Mouse (Mus musculus) splenic B cell, adult 2 months (primary cell): ENCODE measurements around the gene C1qb.

Experiments
- DNase-seq: peaks from one replicate; pipeline ENCODE4 v3.0.0-alpha.2; 2011; ENCODE audit warnings: low read depth, low spot score
- H3K27me3 ChIP-seq: 2 replicates; pipeline ENCODE4 v1.6.1; 2012; ENCODE audit warnings: mild to moderate bottlenecking, low read length, moderate library complexity, mixed read lengths; ENCODE audit not compliant: control insufficient read depth, poor library complexity, insufficient read depth, severe bottlenecking
- H3K36me3 ChIP-seq: 2 replicates; pipeline ENCODE4 v1.6.1; 2012; ENCODE audit warnings: mild to moderate bottlenecking, low read length, moderate library complexity, mixed read lengths; ENCODE audit not compliant: control insufficient read depth, poor library complexity, insufficient read depth, severe bottlenecking

Gene C1qb

DNA sequence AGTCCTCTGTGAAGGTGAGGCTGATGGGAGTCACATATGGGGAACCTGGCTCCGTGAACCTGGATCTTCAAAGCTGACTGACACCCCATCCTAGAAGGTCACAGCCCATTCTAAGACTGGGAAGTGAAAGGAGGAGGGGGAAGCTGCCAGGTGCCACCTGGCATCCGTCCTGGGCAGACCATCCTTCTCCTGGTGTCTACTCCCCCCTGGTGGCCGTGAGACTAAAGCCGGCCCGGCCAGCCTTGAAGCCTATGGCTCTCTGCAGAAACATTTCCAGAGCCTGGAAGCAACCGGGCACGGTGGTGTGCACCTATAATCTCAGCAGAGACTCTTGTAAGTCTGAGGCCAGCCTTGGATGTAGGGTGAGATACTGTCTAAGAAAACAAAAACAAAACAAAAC is 9.0 kb downstream of the C1qb start:
- H3K27me3 ChIP-seq = no peaks in the 10 kb centered on the region
- peak; percentile 10 for DNase-seq
- no peaks in the 10 kb centered on the region for H3K36me3 ChIP-seq

DNA sequence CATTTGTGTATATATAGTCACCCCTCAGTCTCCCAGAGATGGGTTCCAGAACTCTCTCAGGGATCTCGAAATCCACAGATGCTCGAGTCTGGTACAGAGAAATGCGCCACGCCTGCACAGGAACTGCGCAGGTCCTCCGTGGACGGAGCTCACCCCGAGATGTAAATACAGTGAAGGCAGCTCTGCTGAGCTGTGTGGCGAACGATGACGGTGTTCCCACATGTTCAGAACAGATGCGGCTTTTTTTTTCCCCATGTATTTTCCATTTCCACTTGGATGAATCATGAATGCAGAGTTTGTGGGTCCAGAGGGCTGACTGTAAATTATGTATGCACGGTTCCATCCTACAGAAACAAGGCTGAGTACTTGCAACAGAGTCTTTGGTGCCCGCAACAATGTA is 11.0 kb downstream of the C1qb start:
- DNase-seq = no peak
- no peaks in the 10 kb centered on the region for H3K36me3 ChIP-seq
- H3K27me3 ChIP-seq = no peaks in the 10 kb centered on the region

DNA sequence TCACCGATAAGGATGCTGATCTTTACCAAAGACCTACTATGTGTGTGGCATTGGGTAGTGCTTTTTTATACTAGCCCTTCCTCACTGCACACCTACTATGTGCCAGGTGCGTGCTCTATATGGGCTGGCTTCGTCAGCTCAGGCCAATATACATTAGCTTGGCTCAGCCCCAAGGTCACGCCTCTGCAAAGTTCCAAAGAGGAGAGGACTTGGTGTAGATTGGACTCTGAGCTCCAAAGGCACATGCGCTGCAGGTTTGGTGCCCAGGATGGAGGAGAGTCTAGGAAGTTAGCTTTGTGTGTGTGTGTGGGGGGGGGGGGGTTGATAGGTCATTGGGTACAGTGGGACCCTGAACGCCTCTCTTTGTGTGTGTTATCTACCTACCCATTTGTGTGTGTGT is 17.6 kb downstream of the C1qb start:
- no peaks in the 10 kb centered on the region for H3K36me3 ChIP-seq
- DNase-seq = no peak
- H3K27me3 ChIP-seq = no peaks in the 10 kb centered on the region

DNA sequence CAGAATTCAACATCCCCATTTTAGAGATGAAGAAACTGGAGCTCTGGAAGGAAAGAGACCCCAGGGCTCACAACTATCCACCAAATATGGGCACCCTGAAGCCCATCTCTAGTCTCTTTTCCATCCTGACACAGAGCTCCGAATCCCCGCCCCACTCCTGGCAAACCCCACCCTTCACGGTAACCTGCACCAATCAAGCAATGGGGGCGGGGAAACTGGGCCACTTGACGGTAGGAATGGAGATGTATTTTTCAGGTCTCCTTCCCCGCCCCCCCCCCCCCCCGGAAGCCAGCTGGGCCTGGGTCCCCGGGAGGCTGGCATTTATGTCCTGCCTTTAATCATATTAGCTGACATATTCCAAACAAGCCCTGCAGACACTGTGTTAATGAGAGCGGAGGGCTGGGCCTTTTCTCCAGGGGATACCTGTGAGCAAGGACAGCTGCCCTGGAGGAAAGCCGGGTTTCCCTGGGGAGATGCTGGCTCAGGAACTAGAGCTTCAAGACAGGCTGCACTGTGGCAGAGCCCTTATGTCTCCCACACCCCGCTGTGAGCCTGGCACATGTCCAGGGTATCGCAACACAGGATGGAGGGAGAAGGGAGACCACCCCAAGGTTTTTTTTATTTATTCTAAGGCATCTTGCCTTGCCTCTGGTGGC is 18.2 kb downstream of the C1qb start:
- no peak for DNase-seq
- Histone ChIP-seq H3K36me3 (no peaks in the 10 kb centered on the region), H3K27me3 (no peaks in the 10 kb centered on the region)

GRCm38 (mm10) chr4:136865531-136865930 is 20.5 kb downstream of the C1qb start:
- DNase-seq = no peak
- Histone ChIP-seq H3K27me3 (no peaks in the 10 kb centered on the region), H3K36me3 (no peaks in the 10 kb centered on the region)

DNA sequence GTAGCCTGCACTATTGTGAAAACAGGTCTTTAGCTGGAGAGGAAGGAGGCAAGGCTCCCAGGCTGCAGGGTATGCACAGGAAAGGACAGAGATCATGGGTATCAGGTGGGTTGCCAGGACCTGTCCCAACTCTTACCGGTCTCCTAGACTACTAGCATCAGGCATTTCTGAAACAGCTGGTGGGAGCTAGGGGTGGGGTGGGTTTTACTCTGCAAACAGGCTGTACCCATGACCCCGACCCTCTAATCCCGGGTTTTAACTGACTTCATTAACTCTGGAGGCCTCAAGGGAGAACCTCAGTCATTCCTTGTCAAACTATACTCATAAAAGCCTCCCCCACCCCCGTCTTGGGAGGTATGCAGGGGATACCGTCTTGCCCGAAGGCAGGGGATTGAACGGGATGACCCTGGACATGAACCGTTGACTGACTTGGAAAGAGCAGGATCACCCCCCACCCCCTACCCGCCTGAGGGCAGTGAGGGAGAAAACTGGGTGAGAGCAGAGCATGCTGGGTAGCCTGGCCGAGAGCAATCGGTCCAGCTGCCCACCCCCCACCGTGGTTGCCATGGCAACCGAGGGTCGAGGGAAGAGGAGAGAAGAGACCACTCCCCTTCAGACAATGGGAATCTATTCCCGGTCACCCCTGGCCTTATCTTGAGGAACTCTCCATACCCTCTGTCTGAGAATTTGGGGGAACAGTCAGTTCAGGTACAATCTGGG is 21.1 kb downstream of the C1qb start:
- no peak for DNase-seq
- Histone ChIP-seq H3K27me3 (no peaks in the 10 kb centered on the region), H3K36me3 (no peaks in the 10 kb centered on the region)

DNA sequence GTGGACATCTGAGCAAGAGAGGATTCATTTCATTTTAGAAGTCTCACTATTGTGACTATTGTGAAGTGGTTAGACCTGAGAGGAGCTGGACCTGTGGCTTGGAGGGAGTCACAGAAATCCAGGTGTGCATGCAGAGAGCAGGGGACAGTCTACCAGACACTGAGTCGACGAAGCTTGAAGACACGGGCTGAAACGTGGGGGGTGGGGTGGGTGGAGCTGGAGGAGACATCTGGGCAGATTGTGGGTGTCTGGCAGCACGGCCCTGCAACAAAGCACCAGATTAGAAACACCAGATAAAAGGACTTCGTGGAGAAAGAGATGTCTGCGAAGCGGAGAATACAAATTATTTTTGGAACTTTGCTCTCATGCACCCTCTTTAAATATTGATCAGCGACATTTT is 22.5 kb downstream of the C1qb start:
- no peaks in the 10 kb centered on the region for H3K36me3 ChIP-seq
- no peak for DNase-seq
- H3K27me3 ChIP-seq = no peaks in the 10 kb centered on the region

GRCm38 (mm10) chr4:136862411-136862810 is 23.6 kb downstream of the C1qb start:
- Histone ChIP-seq H3K27me3 (no peaks in the 10 kb centered on the region), H3K36me3 (no peaks in the 10 kb centered on the region)
- no peak for DNase-seq

DNA sequence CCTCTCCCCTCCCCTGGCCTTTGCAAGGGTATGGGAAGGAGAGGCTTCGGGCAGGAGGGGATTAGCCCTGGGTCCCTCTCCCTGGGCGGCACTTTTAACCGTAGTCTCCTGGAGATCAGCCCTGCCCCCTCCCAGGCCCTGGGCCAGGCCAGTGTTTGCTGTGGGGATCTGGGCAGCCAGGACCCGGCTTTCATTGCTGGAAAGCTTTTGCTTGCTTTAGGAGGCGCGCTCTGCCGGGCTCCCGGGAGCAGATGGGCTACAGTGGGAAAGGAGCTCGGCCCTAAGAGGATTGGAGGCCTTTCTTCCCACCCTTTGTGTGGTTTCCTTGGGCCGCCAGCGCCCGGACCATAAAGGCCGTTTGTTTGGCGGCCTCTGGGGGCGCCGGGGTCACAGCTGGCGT is 24.2 kb downstream of the C1qb start:
- Histone ChIP-seq H3K27me3 (no peaks in the 10 kb centered on the region), H3K36me3 (no peaks in the 10 kb centered on the region)
- no peak for DNase-seq

DNA sequence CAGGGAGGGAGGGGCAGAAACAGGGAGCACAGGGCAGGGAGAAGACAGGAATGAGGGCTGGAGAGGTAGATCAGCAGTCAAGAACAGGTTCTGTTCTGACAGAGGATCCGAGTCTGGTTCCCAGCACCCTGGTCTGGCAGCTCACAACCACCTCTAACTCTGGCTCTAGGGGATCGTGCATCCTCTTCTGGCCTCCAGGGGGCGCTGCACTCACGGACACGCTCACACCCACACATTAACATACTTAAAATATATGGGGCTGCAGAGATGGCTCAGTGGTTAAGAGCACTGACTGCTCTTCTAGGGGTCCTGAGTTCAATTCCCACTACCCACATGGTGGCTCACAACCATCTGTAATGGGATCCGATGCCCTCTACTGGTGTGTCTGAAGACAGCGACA is 26.0 kb downstream of the C1qb start:
- peak; percentile 9 for DNase-seq
- Histone ChIP-seq H3K27me3 (no peaks in the 10 kb centered on the region), H3K36me3 (no peaks in the 10 kb centered on the region)

DNA sequence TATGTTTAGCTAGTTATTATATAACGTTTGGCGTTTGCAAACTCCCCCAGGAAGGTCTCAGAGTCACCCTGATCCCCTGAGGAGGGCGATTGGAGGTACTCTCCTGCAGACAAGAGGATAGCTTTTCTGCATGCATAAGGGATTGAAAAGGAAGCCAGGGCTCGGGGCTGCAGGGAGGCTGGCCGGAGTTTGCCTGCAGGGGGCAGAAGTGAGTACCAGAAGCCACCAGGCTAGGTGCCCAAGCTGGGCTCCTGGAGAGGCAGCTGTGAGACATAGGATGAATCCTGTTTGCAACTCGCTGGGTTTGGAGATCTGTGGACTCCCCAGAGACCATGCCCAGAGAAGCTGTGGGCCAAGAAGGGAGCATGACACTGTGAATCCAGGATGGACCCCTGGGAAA is 30.9 kb downstream of the C1qb start:
- no peak for DNase-seq
- Histone ChIP-seq H3K27me3 (no peaks in the 10 kb centered on the region), H3K36me3 (no peaks in the 10 kb centered on the region)

- H3K27me3 ChIP-seq = no peaks in the 10 kb centered on the region
- no peak for DNase-seq
Measured at GRCm38 (mm10) chr4:136852989-136853388, 33.0 kb downstream of the C1qb start.

GRCm38 (mm10) chr4:136852119-136852518 is 33.9 kb downstream of the C1qb start:
- no peak for DNase-seq
- H3K36me3 ChIP-seq = no peaks in the 10 kb centered on the region
- no peaks in the 10 kb centered on the region for H3K27me3 ChIP-seq

More at GRCm38 (mm10) chr4:136852989-136853388, 33.0 kb downstream of the C1qb start:
- H3K36me3 ChIP-seq = no peaks in the 10 kb centered on the region

DNA sequence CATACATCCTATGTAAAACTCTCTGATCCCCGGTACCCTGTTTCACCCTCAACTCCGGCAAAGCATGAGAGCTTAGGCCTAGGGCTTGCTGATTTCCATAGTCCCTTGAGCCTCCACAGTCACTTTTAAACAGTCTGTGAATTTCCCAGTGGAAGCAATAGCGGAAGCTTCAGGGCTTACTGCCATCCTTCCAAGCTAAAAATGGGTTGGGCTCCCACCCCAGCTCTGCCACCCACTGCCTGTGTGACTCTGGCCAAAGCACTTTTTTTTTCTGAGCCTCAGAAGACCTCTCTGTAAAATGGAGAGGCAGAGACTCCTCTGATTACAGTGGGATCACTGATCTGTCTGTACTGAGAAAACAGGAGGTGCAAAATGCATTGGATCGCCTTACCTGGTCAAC is 37.4 kb downstream of the C1qb start:
- H3K36me3 ChIP-seq = no peaks in the 10 kb centered on the region
- H3K27me3 ChIP-seq = no peaks in the 10 kb centered on the region
- no peak for DNase-seq

- no peak for DNase-seq
- Histone ChIP-seq H3K36me3 (no peaks in the 10 kb centered on the region), H3K27me3 (no peaks in the 10 kb centered on the region)
Measured at GRCm38 (mm10) chr4:136847166-136847565, 38.8 kb downstream of the C1qb start.

GRCm38 (mm10) chr4:136842802-136843201 is 43.2 kb downstream of the C1qb start:
- no peak for DNase-seq
- Histone ChIP-seq H3K27me3 (no peaks in the 10 kb centered on the region), H3K36me3 (no peaks in the 10 kb centered on the region)
